Mouse (Mus musculus) CH12F3 (cell line): Measurements from ENCODE around the gene Stab2.

Experiments used
- in situ Hi-C: fragments of 300-500 bp; cut with MboI; formaldehyde crosslinking; loops from 2 replicates; pipeline ENCODE4 v1.14.3; 2020; ENCODE audit warnings: low sequenced_read_pairs

Gene Stab2

GRCm38 (mm10) chr10:86992238-86992976, 15.4 kb downstream of the Stab2 start:
- in situ Hi-C loops: no loop called here

- in situ Hi-C loops: no loop called here
Measured at GRCm38 (mm10) chr10:86990666-86991065, 17.2 kb downstream of the Stab2 start.

- in situ Hi-C loops: no loop called here
Measured at GRCm38 (mm10) chr10:86989838-86990237, 18.0 kb downstream of the Stab2 start.

- in situ Hi-C loops: no loop called here
Measured at GRCm38 (mm10) chr10:86976001-86976726, 31.7 kb downstream of the Stab2 start.

DNA sequence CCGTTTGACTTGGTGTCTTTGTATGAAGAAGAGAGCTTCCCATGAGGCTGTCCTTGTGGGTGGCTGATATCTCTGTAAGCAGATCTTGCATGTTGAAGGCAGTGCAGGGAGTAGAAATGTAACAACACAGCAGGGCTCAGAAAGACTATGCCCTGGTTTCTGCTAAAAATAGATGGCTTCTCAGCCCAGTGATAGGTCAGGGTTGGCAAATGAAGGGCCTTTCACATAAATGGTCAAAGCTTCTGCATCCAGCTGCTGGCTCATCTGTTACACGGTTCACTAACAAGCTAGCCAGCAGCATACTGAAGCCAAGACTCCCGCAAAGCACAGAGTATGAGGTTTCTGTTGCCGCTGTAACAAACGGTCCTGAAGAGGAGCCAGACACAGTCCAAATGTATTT, 34.5 kb downstream of the Stab2 start:
- in situ Hi-C loops: no loop called here

DNA sequence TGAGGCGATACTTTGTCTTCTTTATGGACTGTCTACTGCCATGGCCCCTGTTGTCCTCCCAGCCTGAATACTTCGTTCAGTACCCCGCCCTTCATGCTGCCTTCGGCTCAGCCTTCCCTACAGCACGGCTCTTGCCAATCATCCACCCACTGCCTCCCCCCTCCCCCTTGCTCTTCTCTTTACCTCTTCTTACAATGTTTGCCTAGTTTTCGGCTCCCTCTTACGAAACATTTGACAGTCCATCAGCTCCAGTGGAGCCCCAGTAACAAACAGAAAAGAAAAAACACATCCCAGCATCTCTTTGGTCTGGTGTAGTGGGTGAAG, 35.4 kb downstream of the Stab2 start:
- in situ Hi-C loops: no loop called here

GRCm38 (mm10) chr10:86971680-86972502, 35.9 kb downstream of the Stab2 start:
- in situ Hi-C loops: no loop called here

DNA sequence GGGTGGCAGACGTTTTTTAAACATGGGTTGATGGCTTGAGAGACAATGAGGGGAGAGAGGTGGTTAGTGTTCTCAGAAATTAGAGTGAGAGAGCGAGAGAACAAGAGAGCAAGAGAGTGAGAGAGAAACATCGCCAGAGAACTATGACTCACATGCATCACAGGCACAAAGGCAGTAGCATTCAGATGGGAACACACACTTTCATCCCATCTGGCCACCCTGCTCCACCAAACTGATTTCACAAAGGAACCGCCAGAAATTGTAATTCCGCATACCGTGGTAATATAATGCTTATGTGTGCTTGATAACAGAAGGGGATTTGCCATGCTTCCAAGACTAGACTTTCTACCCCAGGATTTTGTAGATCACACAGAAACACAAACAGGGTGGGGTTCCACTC, 38.5 kb downstream of the Stab2 start:
- in situ Hi-C loops: no loop called here

DNA sequence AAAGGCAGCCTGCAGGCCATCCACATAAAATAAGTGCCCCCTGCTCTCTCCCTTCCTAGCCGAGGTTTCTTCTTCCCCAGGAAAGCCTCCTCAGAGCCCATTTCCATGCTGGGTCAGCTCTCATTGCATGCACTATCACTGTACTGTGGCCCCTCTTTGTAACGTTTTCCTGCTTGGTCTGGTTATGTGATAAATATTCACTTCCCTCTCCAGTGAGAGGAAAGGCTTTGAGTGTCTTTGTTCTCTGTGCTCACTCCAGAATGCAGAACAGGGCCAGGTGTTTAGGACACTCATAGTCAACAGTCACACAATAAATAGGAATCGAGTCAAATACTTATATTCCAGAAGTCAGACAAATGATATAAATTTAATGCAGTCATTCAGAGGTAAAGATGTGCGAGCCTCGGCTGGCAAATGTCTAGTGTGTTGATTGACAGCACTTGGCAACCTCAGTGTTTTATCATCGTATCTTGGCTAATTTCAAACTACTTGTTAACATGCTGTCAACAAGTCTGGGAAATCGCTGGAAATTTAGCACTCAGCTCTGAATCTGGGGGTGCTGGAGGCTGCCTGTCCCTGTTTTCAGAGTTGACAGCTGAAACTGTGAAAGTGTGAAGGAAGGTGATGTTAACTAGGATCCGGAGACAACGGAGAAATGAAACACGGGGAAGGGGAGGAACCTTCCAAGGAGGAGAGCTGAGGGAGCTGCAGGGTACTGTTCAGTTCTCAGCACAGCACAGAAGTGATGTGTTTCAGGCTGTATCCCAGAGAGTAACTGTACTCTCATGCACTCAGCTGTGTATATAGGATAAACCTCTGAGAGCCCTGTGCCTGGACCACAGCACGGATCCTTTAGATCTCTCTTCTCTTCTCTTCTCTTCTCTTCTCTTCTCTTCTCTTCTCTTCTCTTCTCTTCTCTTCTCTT, 46.0 kb downstream of the Stab2 start:
- in situ Hi-C loops: no loop called here

DNA sequence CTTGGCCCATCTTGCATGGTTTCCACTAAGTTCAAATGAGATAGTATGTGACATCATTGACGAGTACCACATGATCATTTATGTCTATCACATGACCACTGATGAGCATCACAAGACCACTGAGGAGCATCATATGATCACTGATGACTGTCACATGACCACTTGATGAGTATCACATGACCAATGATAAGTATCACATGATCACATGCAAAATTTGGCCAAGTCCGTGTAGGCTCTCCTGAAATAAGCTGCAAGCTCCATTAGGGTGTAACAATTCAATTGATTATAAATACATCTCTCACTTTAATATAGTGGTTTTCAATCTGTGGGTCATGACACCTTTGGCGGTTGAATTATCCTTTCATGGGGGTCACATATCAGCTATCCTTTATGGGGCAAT, 52.5 kb downstream of the Stab2 start:
- in situ Hi-C loops: no loop called here

DNA sequence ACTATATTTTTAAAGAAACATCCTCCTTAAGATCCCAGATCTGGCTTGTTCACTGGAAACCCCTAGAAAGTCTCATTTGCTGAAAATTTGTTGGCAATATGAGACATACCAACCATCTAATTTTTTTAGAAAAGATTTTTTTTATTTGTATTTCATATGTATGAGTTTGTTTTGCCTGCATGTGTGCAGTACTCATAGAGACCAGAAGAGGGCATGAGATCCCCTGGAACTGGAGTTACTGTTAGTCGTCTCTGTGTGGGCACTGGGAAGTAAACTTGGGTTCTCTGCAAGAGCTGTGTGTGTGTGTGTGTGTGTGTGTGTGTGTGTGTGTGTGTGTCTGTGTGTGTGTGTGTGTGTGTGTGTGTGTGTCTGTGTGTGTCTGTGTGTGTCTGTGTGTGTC, 55.1 kb downstream of the Stab2 start:
- in situ Hi-C loops: no loop called here

GRCm38 (mm10) chr10:86950806-86951205, 57.0 kb downstream of the Stab2 start:
- in situ Hi-C loops: no loop called here

- in situ Hi-C loops: no loop called here
Measured at GRCm38 (mm10) chr10:86949886-86950285, 57.9 kb downstream of the Stab2 start.

DNA sequence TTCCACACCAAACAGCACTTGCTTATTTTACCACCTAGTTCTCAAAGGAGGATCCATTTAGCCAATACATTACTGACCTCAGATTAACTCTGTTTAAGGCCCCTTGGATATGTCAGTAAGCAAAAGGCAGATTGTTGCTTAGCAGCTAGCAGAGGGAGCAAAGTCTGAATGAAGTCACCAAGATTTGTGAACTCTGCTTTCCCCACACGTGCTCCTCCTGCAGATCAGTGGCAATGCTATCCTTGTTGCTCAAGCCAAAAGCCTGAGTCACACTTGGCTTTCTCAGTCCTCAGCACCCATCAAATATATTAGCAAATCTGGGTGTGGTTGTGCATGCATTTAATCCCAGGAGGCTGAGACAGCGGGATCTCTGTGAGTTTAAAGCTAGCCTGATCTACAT, 60.3 kb downstream of the Stab2 start:
- in situ Hi-C loops: no loop called here

DNA sequence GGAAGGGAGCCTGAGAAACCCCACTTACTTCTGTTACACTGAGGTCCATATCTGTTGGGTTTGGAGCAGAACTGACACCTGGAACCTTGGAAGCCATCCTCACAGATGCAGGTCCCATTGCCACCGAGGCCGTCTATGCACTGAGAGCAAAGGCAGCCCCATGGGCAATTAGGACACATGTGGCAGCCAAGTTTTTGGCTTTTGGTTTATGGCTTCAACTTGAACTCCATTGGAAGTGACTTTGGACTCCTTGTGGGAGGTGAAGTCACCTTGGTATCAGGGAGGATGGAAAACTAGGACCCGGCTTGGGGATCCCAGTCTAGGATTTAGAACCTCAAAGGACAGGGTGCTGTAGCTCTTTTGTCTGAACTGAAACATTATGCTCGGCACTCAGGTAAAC, 67.2 kb downstream of the Stab2 start:
- in situ Hi-C loops: no loop called here

DNA sequence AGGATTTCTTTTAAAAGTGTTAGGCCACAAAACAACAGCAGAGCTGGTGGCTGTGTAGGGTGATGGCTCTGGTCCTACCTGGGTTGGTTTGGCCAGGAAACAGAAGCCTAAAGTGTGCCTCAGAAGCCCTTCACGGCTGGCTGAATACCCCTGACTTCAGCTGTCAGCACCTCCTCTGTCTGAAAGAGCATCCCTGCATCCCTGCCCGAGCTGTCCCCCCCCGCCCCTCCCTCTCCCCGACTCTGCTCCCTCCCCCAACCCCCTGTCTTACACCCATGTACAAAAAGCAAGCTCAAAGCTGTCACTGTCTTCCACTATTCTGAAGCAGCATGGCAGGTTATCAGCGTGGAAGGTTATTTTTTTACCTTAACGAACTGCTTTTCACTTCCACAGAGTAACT, 73.4 kb downstream of the Stab2 start:
- in situ Hi-C loops: no loop called here

DNA sequence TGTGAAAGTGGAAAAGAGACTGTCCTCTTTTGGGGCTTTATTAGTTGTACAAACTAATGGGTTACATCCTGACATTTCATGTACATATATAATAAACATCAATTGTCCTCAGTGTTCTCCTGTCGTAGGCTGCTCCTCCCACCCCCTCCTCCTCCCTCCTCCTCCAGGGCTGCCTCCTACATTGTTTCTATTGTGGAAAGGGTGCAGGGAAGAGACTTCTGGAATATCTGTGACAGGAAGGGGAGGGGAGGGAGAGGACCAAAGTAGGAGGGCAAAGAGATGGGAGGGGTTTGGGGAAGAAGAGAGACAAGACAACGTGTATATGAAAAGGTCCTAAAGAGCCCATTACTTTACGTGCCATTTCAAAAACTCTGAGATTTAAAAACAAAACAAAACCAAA, 73.9 kb downstream of the Stab2 start:
- in situ Hi-C loops: no loop called here

DNA sequence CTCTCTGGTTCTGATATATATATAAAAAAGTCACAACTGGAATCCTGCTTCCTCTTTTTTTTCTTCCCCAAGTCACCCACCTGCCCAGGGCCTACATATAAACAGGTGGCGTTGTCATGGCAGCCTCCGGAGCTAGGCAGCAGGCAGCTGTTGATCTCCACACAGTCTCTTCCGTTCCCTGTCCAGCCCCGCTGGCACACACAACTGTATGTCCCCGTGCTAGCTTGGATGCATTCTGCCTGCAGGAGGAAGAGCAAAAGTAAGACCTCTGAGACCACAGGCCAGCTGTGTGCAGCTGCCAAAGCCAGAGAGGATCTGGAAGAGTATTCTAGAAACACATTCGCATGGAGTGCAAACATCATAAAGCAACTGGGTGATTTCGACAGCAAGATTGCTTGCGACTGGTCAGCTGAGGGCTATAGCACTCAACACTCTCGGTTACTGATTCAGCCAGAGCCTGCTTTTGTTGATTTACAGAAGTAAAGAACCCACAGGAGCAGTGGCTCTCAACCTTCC, 74.6 kb downstream of the Stab2 start:
- in situ Hi-C loops: no loop called here

- in situ Hi-C loops: no loop called here
Measured at GRCm38 (mm10) chr10:86923602-86924001, 84.2 kb downstream of the Stab2 start.

DNA sequence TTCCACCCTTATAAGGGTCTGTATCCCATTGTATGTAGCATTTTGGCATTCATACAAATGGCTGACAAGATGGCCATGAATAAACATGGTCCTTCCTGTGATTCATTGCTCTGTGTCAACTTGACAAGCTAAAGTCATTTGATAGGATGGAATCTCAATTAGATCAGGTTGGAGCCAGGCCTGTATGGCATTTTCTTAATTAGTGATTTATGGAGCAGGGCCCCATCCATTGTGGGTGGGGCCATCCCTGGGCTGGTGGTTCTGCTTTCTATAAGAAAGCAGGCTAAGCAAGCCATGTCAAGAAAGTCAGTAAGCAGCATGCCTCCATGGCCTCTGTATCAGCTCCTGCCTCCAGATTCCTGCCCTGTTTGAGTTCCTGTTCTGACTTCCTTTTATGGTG, 92.2 kb downstream of the Stab2 start:
- in situ Hi-C loops: no loop called here

DNA sequence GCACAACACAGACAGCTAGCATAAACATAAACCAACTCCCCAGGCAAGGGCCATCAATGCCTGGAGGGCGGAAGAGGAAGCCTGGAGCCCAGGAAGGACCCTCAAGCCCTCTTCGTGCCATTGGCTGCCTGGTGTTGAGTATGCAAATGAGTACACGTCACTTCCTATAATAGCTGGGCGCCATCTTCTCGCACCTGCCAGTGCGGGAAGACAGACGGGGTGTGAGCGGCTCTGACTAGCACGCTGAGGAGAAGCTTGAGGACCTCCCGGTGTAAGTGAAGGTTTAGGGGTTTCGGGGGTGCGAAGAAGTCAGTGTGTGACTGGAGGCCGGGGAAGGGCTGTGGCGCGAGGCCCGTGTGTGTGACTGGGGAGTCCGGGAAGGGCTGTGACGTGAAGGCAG, 99.3 kb downstream of the Stab2 start:
- in situ Hi-C loops: no loop called here
